Mouse (Mus musculus): ENCODE results near the gene Phc2. TPM values are rescaled to one million over a fixed set of nuclear protein-coding genes. Genes with fewer than 3 reads are reported as not detected.
"Not testable (repeated sequence)": the region's sequence is repeated elsewhere in the genome, so short reads cannot be mapped to it uniquely, and the experiment has no call there.

Phc2 gene
- polyA plus RNA-seq, 1 experiment from 2014 or later = 24.5 TPM

DNA sequence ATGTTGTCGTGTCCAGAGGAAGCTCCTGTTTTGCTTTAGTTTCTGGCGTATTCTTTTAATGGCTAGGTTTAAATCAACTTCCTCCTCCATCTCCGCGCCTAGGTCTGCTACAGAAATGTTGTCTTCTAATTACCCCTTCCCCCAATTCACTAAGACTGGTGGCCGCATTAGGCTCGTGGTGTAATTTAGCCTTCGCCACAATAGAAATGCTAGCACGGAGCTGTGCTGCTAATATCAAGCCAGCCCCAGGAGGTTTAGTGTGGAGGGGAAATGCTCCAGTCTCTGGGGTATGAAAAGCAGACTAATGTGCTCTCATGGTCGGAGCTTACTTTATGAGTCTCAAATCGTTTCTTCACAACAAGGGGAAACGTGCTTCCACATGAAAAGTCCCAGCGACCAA is 944 bp downstream of the Phc2 start:
- peak overlapping the region; percentile 81; the same call in 1 of the 2 replicates for H3K27ac ChIP-seq
- no peaks in the 10 kb centered on the region for H3K9me3 ChIP-seq
- DNase-seq (ENCODE audit: low spot score) = no peak
- WGBS = 14% methylated on average over 12 of the region's 12 CpGs
- H3K36me3 ChIP-seq = no peaks in the 10 kb centered on the region
- H3K27me3 ChIP-seq (ENCODE audit: insufficient read depth, poor library complexity, severe bottlenecking) = peaks cover 22% of the 10 kb centered on the region
- H3K4me1 ChIP-seq = peaks cover 38% of the 10 kb centered on the region
- H3K4me3 ChIP-seq = peak overlapping the region; percentile 78

DNA sequence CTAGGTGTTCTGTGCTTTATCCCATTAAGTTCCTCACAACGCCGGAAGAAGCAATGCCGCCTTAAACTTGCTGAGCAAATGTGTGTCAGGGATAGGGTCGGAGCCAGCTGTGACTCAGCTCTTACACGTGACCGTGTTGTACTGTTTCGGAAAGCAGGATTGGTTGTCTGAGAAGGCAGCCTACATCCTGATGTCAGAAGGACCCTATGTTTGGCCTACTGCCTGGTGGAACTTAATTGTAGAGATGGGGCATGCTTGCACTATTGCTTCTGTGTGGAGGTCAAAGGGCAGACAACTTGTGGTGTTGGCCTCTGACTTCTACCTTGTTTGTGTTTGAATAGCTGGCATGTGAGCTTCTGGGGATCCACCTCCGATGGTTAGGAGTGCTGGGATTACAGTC is 5.7 kb downstream of the Phc2 start:
- peaks cover 28% of the 10 kb centered on the region for H3K27me3 ChIP-seq (ENCODE audit: insufficient read depth, poor library complexity, severe bottlenecking)
- WGBS = 85% methylated on average over 8 of the region's 8 CpGs
- H3K36me3 ChIP-seq = no peaks in the 10 kb centered on the region
- no peaks in the 10 kb centered on the region for H3K9me3 ChIP-seq
- DNase-seq (ENCODE audit: low spot score) = no peak
- no peak overlapping the region for H3K4me3 ChIP-seq
- peaks cover 13% of the 10 kb centered on the region for H3K4me1 ChIP-seq
- no peak overlapping the region for H3K27ac ChIP-seq

GRCm38 (mm10) chr4:128661063-128661462 is 6.6 kb downstream of the Phc2 start:
- H3K4me1 ChIP-seq = peaks cover 7% of the 10 kb centered on the region; the same call in 1 of the 2 replicates
- no peak for DNase-seq (ENCODE audit: low spot score)
- H3K27ac ChIP-seq = no peak overlapping the region
- no peak overlapping the region for H3K4me3 ChIP-seq
- H3K27me3 ChIP-seq (ENCODE audit: insufficient read depth, poor library complexity, severe bottlenecking) = peaks cover 23% of the 10 kb centered on the region
- no peaks in the 10 kb centered on the region for H3K9me3 ChIP-seq
- H3K36me3 ChIP-seq = no peaks in the 10 kb centered on the region
- WGBS = 86% methylated on average over 8 of the region's 8 CpGs

DNA sequence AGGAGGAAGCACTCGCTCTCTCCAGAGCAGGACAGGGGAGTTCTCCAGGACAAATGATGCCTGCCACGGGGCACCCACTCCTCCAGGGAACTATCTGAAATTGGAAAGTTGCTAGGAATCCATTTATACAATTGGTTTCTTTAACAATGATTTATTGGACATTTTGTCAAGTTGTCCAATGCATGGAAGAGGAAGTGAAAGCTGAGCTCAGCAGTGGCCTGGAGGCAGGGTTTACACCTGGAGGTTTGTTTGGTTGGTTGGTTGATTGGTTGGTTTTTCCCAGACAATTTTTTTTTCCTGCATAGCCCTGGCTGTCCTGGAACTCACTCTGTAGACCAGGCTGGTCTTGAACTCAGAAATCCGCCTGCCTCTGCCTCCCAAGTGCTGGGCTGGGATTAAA is 9.5 kb downstream of the Phc2 start:
- peaks cover 7% of the 10 kb centered on the region; the same call in 1 of the 2 replicates for H3K4me1 ChIP-seq
- no peak overlapping the region for H3K27ac ChIP-seq
- H3K36me3 ChIP-seq = no peaks in the 10 kb centered on the region
- H3K9me3 ChIP-seq = no peaks in the 10 kb centered on the region
- H3K4me3 ChIP-seq = no peak overlapping the region
- H3K27me3 ChIP-seq (ENCODE audit: insufficient read depth, poor library complexity, severe bottlenecking) = peaks cover 6% of the 10 kb centered on the region; the same call in 1 of the 2 replicates
- WGBS = 73% methylated on average over 3 of the region's 3 CpGs
- no peak for DNase-seq (ENCODE audit: low spot score)

DNA sequence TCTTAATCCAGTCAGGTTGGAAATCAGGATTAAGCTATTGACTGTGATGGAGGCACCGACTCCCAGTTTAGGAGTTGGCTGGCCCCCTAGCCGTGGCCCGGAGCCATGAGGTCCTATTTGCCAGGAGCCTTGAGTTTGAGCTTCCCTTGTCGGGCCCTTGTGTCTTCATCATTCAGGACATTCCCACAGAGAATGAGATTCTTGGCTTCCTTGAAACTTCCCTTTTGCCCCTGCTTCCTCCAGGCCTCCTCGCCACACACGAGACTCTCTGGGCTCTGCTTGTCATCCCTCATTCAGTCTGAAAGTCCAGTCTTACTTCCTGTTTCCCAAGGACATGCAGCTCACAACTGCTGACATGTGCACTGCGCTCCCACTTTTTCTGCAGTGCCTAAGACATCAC is 11.9 kb downstream of the Phc2 start:
- H3K9me3 ChIP-seq; H3K4me1 ChIP-seq; H3K4me3 ChIP-seq; H3K36me3 ChIP-seq; DNase-seq (ENCODE audit: low spot score): not testable (repeated sequence)
- H3K27me3 ChIP-seq (ENCODE audit: insufficient read depth, poor library complexity, severe bottlenecking) = peaks cover 12% of the 10 kb centered on the region
- H3K27ac ChIP-seq = 0 out of 2 replicates have a peak overlapping the region, but pooled peaks have one; percentile 16
- WGBS = 57% methylated on average over 7 of the region's 7 CpGs

- H3K27ac ChIP-seq; H3K4me3 ChIP-seq; DNase-seq (ENCODE audit: low spot score); H3K9me3 ChIP-seq; H3K36me3 ChIP-seq; H3K4me1 ChIP-seq: not testable (repeated sequence)
- H3K27me3 ChIP-seq (ENCODE audit: insufficient read depth, poor library complexity, severe bottlenecking) = peaks cover 14% of the 10 kb centered on the region
- WGBS = 53% methylated on average over 4 of the region's 4 CpGs
These were observed 12.7 kb downstream of the Phc2 start for GRCm38 (mm10) chr4:128667195-128667594.

DNA sequence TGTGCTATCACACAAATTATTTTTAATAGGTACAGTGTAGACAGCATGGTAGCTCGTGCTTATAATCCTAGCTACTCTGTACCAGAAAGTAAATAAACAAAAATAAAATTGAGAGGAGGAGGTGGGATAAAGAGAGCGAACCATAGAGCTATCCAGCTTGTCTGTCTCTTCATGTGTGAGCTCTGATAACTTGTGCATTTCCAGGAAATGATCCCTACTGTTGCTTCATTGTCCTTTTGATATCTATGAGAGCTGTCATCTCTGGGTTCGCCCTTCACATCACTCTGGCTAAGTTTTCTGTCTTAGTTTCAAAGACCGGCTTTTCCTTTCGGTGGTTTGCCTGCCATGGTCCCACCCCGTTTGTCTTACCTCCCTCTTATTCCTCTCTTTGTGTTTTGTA is 14.7 kb downstream of the Phc2 start:
- DNase-seq (ENCODE audit: low spot score) = no peak
- Histone ChIP-seq H3K36me3 (no peaks in the 10 kb centered on the region), H3K9me3 (no peaks in the 10 kb centered on the region), H3K4me3 (no peak overlapping the region), H3K4me1 (0 out of 2 replicates have a peak, but pooled peaks cover 4% of the 10 kb centered on the region), H3K27ac (no peak overlapping the region), H3K27me3 (ENCODE audit: insufficient read depth, poor library complexity, severe bottlenecking) (peaks cover 19% of the 10 kb centered on the region)
- WGBS = 62% methylated on average over 6 of the region's 6 CpGs

- H3K27ac ChIP-seq = peak overlapping the region; percentile 69
- H3K36me3 ChIP-seq = no peaks in the 10 kb centered on the region
- H3K9me3 ChIP-seq = no peaks in the 10 kb centered on the region
- 0 out of 2 replicates have a peak, but pooled peaks cover 4% of the 10 kb centered on the region for H3K4me1 ChIP-seq
- H3K4me3 ChIP-seq = no peak overlapping the region
- WGBS = 51% methylated on average over 11 of the region's 11 CpGs
- no peak for DNase-seq (ENCODE audit: low spot score)
- peaks cover 13% of the 10 kb centered on the region for H3K27me3 ChIP-seq (ENCODE audit: insufficient read depth, poor library complexity, severe bottlenecking)
These were observed 16.2 kb downstream of the Phc2 start for GRCm38 (mm10) chr4:128670566-128671191.

DNA sequence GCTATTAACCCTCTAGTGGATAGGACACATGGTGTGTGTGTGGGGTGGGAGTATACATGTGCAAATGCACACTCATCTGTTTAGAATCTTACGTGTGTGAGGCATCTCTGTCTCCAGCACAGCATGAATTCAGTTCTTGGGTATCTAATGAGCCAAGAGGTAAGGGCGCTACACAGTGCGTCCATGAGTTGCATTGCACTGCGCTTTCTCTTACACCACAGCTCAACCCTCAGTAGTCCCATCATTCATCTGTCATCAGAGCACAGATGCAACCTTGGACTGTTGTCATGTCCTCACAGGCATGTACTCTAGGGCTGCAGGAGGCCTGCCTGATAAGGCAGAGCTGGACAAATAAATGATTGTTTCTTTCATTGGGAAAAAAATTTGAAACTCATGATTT is 18.0 kb downstream of the Phc2 start:
- peaks cover 13% of the 10 kb centered on the region for H3K27me3 ChIP-seq (ENCODE audit: insufficient read depth, poor library complexity, severe bottlenecking)
- H3K9me3 ChIP-seq = no peaks in the 10 kb centered on the region
- H3K27ac ChIP-seq = no peak overlapping the region
- H3K4me1 ChIP-seq = 0 out of 2 replicates have a peak, but pooled peaks cover 4% of the 10 kb centered on the region
- WGBS = 87% methylated on average over 4 of the region's 4 CpGs
- no peak for DNase-seq (ENCODE audit: low spot score)
- H3K4me3 ChIP-seq = no peak overlapping the region
- no peaks in the 10 kb centered on the region for H3K36me3 ChIP-seq

DNA sequence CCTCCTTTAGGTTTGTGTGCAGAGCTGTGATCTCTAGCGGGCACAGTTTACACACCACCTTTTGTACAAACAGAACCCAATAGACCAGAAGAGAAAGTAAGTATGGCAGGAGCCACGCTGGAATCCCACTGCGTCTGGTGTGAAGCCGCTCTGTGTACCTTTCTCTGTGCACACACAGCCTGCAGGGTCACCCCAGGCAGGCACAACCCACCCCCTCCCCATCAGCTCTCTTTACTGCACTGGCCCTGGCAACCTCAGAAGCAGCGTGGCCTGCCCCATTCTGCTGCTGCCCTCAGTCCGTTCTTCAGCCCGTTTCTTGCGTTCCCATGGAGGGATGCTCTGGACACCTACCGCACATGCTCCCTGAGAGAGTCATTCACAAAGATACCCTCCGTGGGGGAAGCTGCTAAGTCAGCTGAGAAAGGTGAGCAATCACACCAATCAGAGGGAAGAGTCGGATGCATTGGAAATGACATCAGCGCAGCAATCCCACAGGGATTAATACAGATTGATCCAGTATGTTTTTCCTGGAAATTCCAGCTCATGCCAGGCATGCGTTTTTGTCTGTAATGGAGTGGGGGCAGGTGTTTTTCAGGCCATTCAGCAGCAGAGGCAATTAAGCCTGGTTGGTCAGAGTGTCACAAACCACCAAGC is 24.2 kb downstream of the Phc2 start:
- H3K27ac ChIP-seq = 0 out of 2 replicates have a peak overlapping the region, but pooled peaks have one; percentile 36
- DNase-seq (ENCODE audit: low spot score) = no peak
- H3K9me3 ChIP-seq = no peaks in the 10 kb centered on the region
- WGBS = 55% methylated on average over 13 of the region's 13 CpGs
- H3K36me3 ChIP-seq = no peaks in the 10 kb centered on the region
- H3K4me1 ChIP-seq = peaks cover 25% of the 10 kb centered on the region
- H3K27me3 ChIP-seq (ENCODE audit: insufficient read depth, poor library complexity, severe bottlenecking) = no peaks in the 10 kb centered on the region
- no peak overlapping the region for H3K4me3 ChIP-seq

DNA sequence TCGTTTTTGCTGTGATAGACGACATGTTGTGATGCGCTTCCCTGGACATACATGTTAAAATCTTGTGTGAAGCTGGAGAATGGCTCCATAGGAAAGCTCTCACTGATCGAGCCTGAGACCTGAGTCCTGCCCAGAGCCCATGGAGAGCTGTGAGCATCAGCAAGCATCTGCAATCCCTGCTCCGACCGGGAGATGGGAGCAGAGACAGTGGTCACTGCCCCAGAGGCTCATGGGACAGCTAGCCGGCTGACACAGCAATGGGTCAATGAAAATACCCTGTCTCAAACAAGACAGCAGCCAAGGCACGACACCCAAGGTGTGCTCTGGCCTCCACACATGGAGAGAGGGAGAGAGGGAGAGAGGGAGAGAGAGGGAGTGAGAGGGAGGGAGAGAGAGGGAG is 26.6 kb downstream of the Phc2 start:
- Histone ChIP-seq H3K27me3 (ENCODE audit: insufficient read depth, poor library complexity, severe bottlenecking) (no peaks in the 10 kb centered on the region; the same call in 1 of the 2 replicates), H3K4me3 (no peak overlapping the region), H3K36me3 (no peaks in the 10 kb centered on the region), H3K4me1 (peaks cover 27% of the 10 kb centered on the region), H3K9me3 (no peaks in the 10 kb centered on the region), H3K27ac (no peak overlapping the region)
- no peak for DNase-seq (ENCODE audit: low spot score)
- 45% methylated on average over 8 of the region's 8 CpGs for WGBS

GRCm38 (mm10) chr4:128682281-128682680 is 27.8 kb downstream of the Phc2 start:
- DNase-seq (ENCODE audit: low spot score) = no peak
- H3K36me3 ChIP-seq = no peaks in the 10 kb centered on the region
- no peaks in the 10 kb centered on the region; the same call in 1 of the 2 replicates for H3K27me3 ChIP-seq (ENCODE audit: insufficient read depth, poor library complexity, severe bottlenecking)
- peaks cover 27% of the 10 kb centered on the region for H3K4me1 ChIP-seq
- H3K4me3 ChIP-seq = no peak overlapping the region
- H3K27ac ChIP-seq = no peak overlapping the region
- no peaks in the 10 kb centered on the region for H3K9me3 ChIP-seq
- 89% methylated on average over 13 of the region's 13 CpGs for WGBS

GRCm38 (mm10) chr4:128683706-128684105 is 29.2 kb downstream of the Phc2 start:
- no peaks in the 10 kb centered on the region; the same call in 1 of the 2 replicates for H3K27me3 ChIP-seq (ENCODE audit: insufficient read depth, poor library complexity, severe bottlenecking)
- H3K9me3 ChIP-seq = no peaks in the 10 kb centered on the region
- peak overlapping the region; percentile 23; the same call in 1 of the 2 replicates for H3K27ac ChIP-seq
- WGBS = 33% methylated on average over 3 of the region's 3 CpGs
- peaks cover 27% of the 10 kb centered on the region for H3K4me1 ChIP-seq
- H3K4me3 ChIP-seq = no peak overlapping the region
- H3K36me3 ChIP-seq = no peaks in the 10 kb centered on the region
- no peak for DNase-seq (ENCODE audit: low spot score)
